Mouse (Mus musculus): ENCODE data around the gene Mrtfb. TPM values are rescaled to one million over a fixed set of nuclear protein-coding genes. Genes with fewer than 3 reads are reported as not detected.

Mrtfb gene
- polyA plus RNA-seq, 1 experiment from 2014 or later = 19.8 TPM

DNA sequence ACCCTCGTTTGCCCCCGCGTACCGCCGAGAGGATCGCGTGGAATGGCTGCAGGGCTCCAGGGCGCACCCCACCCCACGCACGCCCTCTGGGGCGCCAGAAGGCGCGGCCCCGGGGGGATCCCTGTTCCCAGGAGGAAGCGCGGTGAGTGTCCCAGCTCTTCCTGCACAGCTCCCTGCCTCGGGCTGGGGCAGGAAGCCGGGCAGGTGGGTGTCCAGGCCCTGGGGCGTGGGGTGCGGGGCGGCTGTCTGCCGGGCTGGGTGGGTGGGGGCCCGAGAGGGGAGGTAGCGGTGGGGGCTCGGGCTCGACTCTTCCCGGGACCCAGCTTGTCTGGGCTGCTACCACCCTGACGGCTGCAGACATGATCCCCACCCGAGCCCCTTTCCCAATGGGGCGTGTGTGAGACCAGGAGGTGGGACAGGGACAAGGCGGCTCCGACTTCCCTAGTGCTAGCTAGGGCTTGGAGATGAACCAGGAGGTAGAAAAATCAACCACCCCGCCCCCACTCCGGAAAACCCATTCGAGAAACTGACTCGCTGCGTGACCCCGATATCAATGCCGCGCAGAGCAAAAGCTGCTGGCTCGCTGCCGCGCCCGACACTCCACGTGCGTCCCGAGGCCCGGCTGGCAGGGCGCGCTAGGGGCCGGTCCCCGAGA, 191.9 kb downstream of the Mrtfb start:
- H3K4me2 ChIP-seq (ENCODE audit: low read length) = peak overlapping the region; percentile 100
- WGBS = under 1% methylated on average over 38 of the region's 52 CpGs

DNA sequence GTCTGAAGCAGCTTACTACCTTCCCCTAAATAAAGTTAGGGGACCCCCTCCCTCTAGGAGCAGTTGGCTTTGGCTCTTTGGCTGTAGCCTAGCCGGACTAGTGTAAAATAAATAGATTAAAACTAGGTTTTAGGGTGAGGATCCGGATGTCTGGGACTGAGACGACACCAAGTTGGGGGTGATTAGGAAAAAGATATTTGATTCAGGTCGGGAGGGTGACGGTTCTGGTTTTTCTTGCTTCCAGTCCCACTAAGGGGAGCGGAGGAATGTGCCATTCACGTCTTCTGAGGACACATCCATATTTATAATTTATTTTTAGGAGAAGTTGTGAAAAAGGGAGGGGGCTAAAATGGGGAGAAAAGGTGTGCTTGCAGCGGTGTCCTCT, 192.4 kb downstream of the Mrtfb start:
- H3K4me2 ChIP-seq (ENCODE audit: low read length) = peak overlapping the region; percentile 100
- H3K9ac ChIP-seq (ENCODE audit: low read depth, low read length) = no peak overlapping the region
- H3K4me1 ChIP-seq (replicated peaks; ENCODE audit: insufficient read depth, low read length) = peaks cover 4% of the 10 kb centered on the region; the same call in 1 of the 2 replicates
- no peak overlapping the region for H3K27ac ChIP-seq
- H3K9me3 ChIP-seq (replicated peaks; ENCODE audit: low read length) = no peaks in the 10 kb centered on the region
- ATAC-seq (replicated peaks; ENCODE audit: low FRiP score, low read depth) = no peak
- TF ChIP-seq CTCF (IDR thresholded peaks at IDR 0.05; ENCODE audit: low read depth) = no peak
- WGBS = 17% methylated on average over 8 of the region's 8 CpGs
- H3K4me3 ChIP-seq (replicated peaks; ENCODE audit: low read depth, low read length) = peak overlapping the region; percentile 86
- H3K27me3 ChIP-seq (ENCODE audit: insufficient read depth, low read length) = no peaks in the 10 kb centered on the region
- no peak for DNase-seq (ENCODE audit: low spot score)
- H3K36me3 ChIP-seq (ENCODE audit: insufficient read depth, low read length) = no peaks in the 10 kb centered on the region

More for the DNA sequence above, 191.9 kb downstream of the Mrtfb start:
- Histone ChIP-seq H3K36me3 (ENCODE audit: insufficient read depth, low read length) (no peaks in the 10 kb centered on the region), H3K27me3 (ENCODE audit: insufficient read depth, low read length) (no peaks in the 10 kb centered on the region), H3K9me3 (replicated peaks; ENCODE audit: low read length) (no peaks in the 10 kb centered on the region), H3K4me3 (replicated peaks; ENCODE audit: low read depth, low read length) (peak overlapping the region; percentile 86), H3K4me1 (replicated peaks; ENCODE audit: insufficient read depth, low read length) (peaks cover 4% of the 10 kb centered on the region; the same call in 1 of the 2 replicates), H3K27ac (no peak overlapping the region), H3K9ac (ENCODE audit: low read depth, low read length) (peak overlapping the region; percentile 69)
- peak; percentile 35 for DNase-seq (ENCODE audit: low spot score)
- peak; percentile 53; the same call in 1 of the 2 replicates for ATAC-seq (replicated peaks; ENCODE audit: low FRiP score, low read depth)
- TF ChIP-seq CTCF (IDR thresholded peaks at IDR 0.05; ENCODE audit: low read depth) = no peak

DNA sequence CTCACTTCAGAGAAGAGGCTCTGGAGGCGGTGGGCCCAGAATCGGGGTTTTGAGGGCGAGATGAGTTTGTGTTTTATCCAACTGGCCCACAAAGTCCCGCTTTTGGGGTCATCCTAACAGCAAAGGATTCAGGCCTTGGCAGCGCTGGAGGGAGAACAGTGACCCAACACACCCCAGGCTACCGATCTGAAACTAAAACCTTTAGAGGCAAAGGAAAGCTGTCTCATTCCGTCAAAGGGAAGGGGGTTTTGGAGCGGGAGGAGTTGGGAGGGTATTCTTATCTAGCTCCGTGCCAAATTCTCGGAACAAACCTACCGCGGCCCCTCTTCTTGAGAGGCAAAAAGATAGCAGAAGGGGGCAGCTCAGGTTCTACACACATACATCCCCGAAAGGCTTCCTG, 193.2 kb downstream of the Mrtfb start:
- peaks cover 4% of the 10 kb centered on the region; the same call in 1 of the 2 replicates for H3K4me1 ChIP-seq (replicated peaks; ENCODE audit: insufficient read depth, low read length)
- no peak overlapping the region for H3K4me3 ChIP-seq (replicated peaks; ENCODE audit: low read depth, low read length)
- no peaks in the 10 kb centered on the region for H3K36me3 ChIP-seq (ENCODE audit: insufficient read depth, low read length)
- no peaks in the 10 kb centered on the region for H3K9me3 ChIP-seq (replicated peaks; ENCODE audit: low read length)
- no peak for TF ChIP-seq CTCF (IDR thresholded peaks at IDR 0.05; ENCODE audit: low read depth)
- no peak overlapping the region for H3K9ac ChIP-seq (ENCODE audit: low read depth, low read length)
- 38% methylated on average over 13 of the region's 13 CpGs for WGBS
- no peak for ATAC-seq (replicated peaks; ENCODE audit: low FRiP score, low read depth)
- H3K27ac ChIP-seq = no peak overlapping the region
- no peak for DNase-seq (ENCODE audit: low spot score)
- H3K27me3 ChIP-seq (ENCODE audit: insufficient read depth, low read length) = no peaks in the 10 kb centered on the region
- peak overlapping the region; percentile 100 for H3K4me2 ChIP-seq (ENCODE audit: low read length)

DNA sequence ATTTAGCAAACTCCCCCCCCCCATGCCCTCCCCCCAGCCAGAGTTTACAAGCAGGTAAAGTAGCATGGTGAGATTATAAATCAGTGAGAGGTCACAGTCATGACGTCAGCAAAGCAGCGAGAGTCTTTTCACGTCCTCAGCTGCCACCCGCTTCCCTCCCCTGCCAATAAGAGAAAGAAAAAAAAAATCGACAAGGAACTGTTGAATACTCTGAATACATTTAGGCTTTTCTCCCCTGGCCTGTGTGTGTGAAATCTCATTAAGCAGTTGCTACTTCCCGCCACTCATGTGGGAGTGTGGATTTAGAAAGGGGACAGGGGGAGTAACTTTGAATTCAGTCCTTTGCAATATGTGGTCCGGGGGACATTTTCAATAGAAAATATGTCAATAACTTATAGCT, 194.6 kb downstream of the Mrtfb start:
- 44% methylated on average over 7 of the region's 7 CpGs for WGBS
- ATAC-seq (replicated peaks; ENCODE audit: low FRiP score, low read depth) (no peak), DNase-seq (ENCODE audit: low spot score) (no peak)
- Histone ChIP-seq H3K9ac (ENCODE audit: low read depth, low read length) (no peak overlapping the region), H3K4me1 (replicated peaks; ENCODE audit: insufficient read depth, low read length) (peaks cover 4% of the 10 kb centered on the region; the same call in 1 of the 2 replicates), H3K9me3 (replicated peaks; ENCODE audit: low read length) (no peaks in the 10 kb centered on the region), H3K4me2 (ENCODE audit: low read length) (no peak overlapping the region), H3K27me3 (ENCODE audit: insufficient read depth, low read length) (no peaks in the 10 kb centered on the region), H3K4me3 (replicated peaks; ENCODE audit: low read depth, low read length) (no peak overlapping the region), H3K36me3 (ENCODE audit: insufficient read depth, low read length) (no peaks in the 10 kb centered on the region), H3K27ac (no peak overlapping the region)
- TF ChIP-seq CTCF (IDR thresholded peaks at IDR 0.05; ENCODE audit: low read depth) = no peak

DNA sequence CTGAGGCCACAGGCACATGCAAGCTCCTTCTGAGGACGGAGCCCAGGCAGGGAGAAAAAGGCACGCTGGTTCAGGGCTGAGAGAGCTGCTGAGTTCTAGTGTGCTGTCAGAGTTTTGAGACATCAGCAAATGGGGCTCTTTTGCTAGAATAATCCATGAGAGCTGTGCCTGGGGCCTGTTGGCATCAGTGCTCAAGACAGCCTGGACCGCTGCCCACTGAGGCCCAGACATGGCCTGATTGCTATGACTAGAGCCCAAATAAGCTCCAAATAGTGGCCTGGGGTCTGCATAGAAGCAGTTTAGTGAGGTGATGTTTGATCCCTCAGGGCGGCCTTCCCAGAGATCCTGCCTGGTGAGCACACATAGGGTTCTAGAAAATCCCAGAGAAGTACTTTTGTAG, 195.7 kb downstream of the Mrtfb start:
- no peak overlapping the region for H3K4me3 ChIP-seq (replicated peaks; ENCODE audit: low read depth, low read length)
- no peak overlapping the region for H3K9ac ChIP-seq (ENCODE audit: low read depth, low read length)
- H3K36me3 ChIP-seq (ENCODE audit: insufficient read depth, low read length) = no peaks in the 10 kb centered on the region
- H3K4me2 ChIP-seq (ENCODE audit: low read length) = no peak overlapping the region
- no peak for TF ChIP-seq CTCF (IDR thresholded peaks at IDR 0.05; ENCODE audit: low read depth)
- no peaks in the 10 kb centered on the region for H3K4me1 ChIP-seq (replicated peaks; ENCODE audit: insufficient read depth, low read length)
- no peak overlapping the region for H3K27ac ChIP-seq
- ATAC-seq (replicated peaks; ENCODE audit: low FRiP score, low read depth) (no peak), DNase-seq (ENCODE audit: low spot score) (no peak)
- H3K27me3 ChIP-seq (ENCODE audit: insufficient read depth, low read length) = no peaks in the 10 kb centered on the region
- 94% methylated on average over 4 of the region's 4 CpGs for WGBS
- H3K9me3 ChIP-seq (replicated peaks; ENCODE audit: low read length) = no peaks in the 10 kb centered on the region

DNA sequence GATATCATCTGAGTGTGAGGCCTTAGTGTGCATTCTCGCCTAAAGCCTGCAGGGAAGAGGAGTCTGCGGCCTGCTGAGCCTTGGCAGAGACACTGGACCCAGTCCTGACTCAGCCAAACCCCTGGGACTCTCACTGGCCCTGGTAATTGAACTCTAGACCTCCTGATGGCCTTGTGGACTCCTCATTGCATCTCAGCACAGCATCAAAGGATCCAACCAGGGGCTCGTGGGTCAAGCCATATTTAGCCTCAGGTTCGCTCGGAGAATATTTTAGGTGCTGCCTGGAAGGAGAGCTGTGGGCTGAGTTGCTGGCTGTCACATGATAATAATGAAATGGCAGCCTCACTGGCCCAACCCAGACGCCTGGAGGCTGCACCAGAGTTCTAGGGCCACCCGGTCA, 196.4 kb downstream of the Mrtfb start:
- Histone ChIP-seq H3K9ac (ENCODE audit: low read depth, low read length) (no peak overlapping the region), H3K4me1 (replicated peaks; ENCODE audit: insufficient read depth, low read length) (no peaks in the 10 kb centered on the region), H3K27ac (no peak overlapping the region), H3K36me3 (ENCODE audit: insufficient read depth, low read length) (no peaks in the 10 kb centered on the region), H3K9me3 (replicated peaks; ENCODE audit: low read length) (no peaks in the 10 kb centered on the region), H3K4me2 (ENCODE audit: low read length) (no peak overlapping the region), H3K4me3 (replicated peaks; ENCODE audit: low read depth, low read length) (no peak overlapping the region), H3K27me3 (ENCODE audit: insufficient read depth, low read length) (no peaks in the 10 kb centered on the region)
- WGBS = 89% methylated on average over 7 of the region's 7 CpGs
- TF ChIP-seq CTCF (IDR thresholded peaks at IDR 0.05; ENCODE audit: low read depth) = no peak
- DNase-seq (ENCODE audit: low spot score) (no peak), ATAC-seq (replicated peaks; ENCODE audit: low FRiP score, low read depth) (no peak)

Data from kidney, postnatal 0 days (tissue).